Comparison of ENCODE assay signal across 13 mouse cellular contexts in the genomic region with DNA sequence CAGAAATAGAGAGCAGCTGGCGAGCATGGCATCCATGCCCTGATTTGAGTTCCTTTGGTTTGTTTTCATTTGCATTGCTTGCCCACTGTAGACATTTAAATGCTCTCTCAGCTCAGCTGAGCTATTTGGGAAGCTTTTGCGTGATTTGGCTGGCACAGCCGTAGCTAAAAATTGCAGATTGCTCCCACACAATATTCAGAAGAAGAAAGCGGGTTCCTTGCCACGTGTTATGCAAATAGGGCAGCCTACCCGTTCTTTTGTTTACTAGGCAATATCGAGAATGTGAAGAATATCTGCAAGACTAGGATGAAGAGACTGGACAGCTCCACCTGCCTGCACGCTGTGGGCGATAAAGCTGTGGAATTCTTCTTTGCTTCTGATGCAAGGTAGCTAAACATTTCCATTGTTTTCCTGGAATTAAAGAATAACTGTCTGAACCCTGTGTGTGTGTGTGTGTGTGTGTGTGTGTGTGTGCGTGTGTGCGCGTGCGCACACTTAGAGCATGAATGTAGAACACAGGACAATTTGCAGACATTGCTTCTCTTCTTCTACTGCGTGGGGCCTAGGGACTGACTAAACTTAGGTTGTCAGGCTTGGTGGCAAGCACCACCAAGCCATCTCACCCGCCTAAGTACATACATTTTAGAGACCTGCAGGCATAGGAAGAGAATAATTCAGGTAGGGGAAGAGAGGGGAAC. TPM values are rescaled to one million over a fixed set of nuclear protein-coding genes. Genes with fewer than 3 reads are reported as not detected.
DNase-seq lines count a peak whose midpoint lies in the region; ATAC-seq and TF ChIP-seq lines count a peak whose summit lies in the region.
"Had no signal": no experiment of that assay in that cellular context is flagged by ENCODE, and none has a peak within 500 bp of the region (broad histone marks: within the 10 kb centered on the region; RNA-seq: fewer than 3 reads in every experiment).

No protein-coding gene starts in this region.

- no peaks in the 10 kb centered on the region for H3K4me1 ChIP-seq in hindbrain, postnatal 0 days (ENCODE audit: insufficient read depth, low read length)
- H3K4me1 ChIP-seq in hindbrain, embryonic 10.5 days (replicated peaks), result no peaks in the 10 kb centered on the region
- H3K4me1 ChIP-seq in forebrain, embryonic 16.5 days (replicated peaks; ENCODE audit: control insufficient read depth, insufficient read depth, low read length), result peaks cover 14% of the 10 kb centered on the region
- no peaks in the 10 kb centered on the region for H3K4me1 ChIP-seq in kidney, adult 2 months (ENCODE audit: control insufficient read depth, insufficient read depth, low read length)
- H3K4me1 ChIP-seq: heart, embryonic 13.5 days; limb, embryonic 13.5 days; lung, embryonic 15.5 days had no signal

- no peak for TF ChIP-seq POLR2A in kidney, adult 2 months (IDR thresholded peaks at IDR 0.05; ENCODE audit: low read depth, low read length)

- no peak overlapping the region for H3K27ac ChIP-seq in hindbrain, postnatal 0 days
- no peak overlapping the region for H3K27ac ChIP-seq in hindbrain, embryonic 10.5 days
- peak overlapping the region; percentile 85 for H3K27ac ChIP-seq in forebrain, embryonic 16.5 days (ENCODE audit: low read length)
- H3K27ac ChIP-seq in kidney, adult 2 months (ENCODE audit: insufficient read depth, low read depth, low read length), result no peak overlapping the region
- H3K27ac ChIP-seq: heart, embryonic 13.5 days; limb, embryonic 13.5 days; lung, embryonic 15.5 days had no signal

- no peaks in the 10 kb centered on the region for H3K9me3 ChIP-seq in hindbrain, postnatal 0 days (ENCODE audit: low read length)
- no peaks in the 10 kb centered on the region for H3K9me3 ChIP-seq in hindbrain, embryonic 10.5 days
- no peaks in the 10 kb centered on the region for H3K9me3 ChIP-seq in forebrain, embryonic 16.5 days (ENCODE audit: control insufficient read depth, low read length)
- H3K9me3 ChIP-seq: heart, embryonic 13.5 days; limb, embryonic 13.5 days; lung, embryonic 15.5 days had no signal

- H3K4me3 ChIP-seq in hindbrain, postnatal 0 days (ENCODE audit: low read length), result no peak overlapping the region
- no peak overlapping the region for H3K4me3 ChIP-seq in hindbrain, embryonic 10.5 days
- 0 out of 2 replicates have a peak overlapping the region, but pooled peaks have one; percentile 6 for H3K4me3 ChIP-seq in forebrain, embryonic 16.5 days (replicated peaks; ENCODE audit: low read length)
- no peak overlapping the region for H3K4me3 ChIP-seq in kidney, adult 2 months (ENCODE audit: insufficient read depth, low read depth, low read length)
- H3K4me3 ChIP-seq: heart, embryonic 13.5 days; limb, embryonic 13.5 days; lung, embryonic 15.5 days had no signal

- ATAC-seq in hindbrain, postnatal 0 days, result no peak
- ATAC-seq in forebrain, embryonic 16.5 days, result peak; percentile 74
- ATAC-seq: CD4-positive, CD25-positive, alpha-beta regulatory T cell, adult 4 months had no signal

- 73% methylated on average over 15 of the region's 15 CpGs for WGBS in hindbrain, postnatal 0 days
- WGBS in hindbrain, embryonic 10.5 days, result 91% methylated on average over 15 of the region's 15 CpGs
- WGBS in forebrain, embryonic 16.5 days, result 63% methylated on average over 15 of the region's 15 CpGs
- 89% methylated on average over 15 of the region's 15 CpGs for WGBS in kidney, adult 2 months

- H3K4me2 ChIP-seq in hindbrain, postnatal 0 days (ENCODE audit: low read depth, low read length), result no peak overlapping the region
- H3K4me2 ChIP-seq in forebrain, embryonic 16.5 days (ENCODE audit: low read length), result peak overlapping the region; percentile 40
- H3K4me2 ChIP-seq: heart, embryonic 13.5 days; limb, embryonic 13.5 days; lung, embryonic 15.5 days had no signal

- peak; percentile 28; the same call in 1 of the 2 replicates for TF ChIP-seq CTCF in hindbrain, postnatal 0 days (IDR thresholded peaks at IDR 0.05; ENCODE audit: low read depth)
- no peak for TF ChIP-seq CTCF in kidney, adult 2 months (conservative IDR thresholded peaks at IDR 0.05; ENCODE audit: insufficient read depth, insufficient read length, low read depth, low read length)

- peaks cover 11% of the 10 kb centered on the region for H3K36me3 ChIP-seq in hindbrain, postnatal 0 days (ENCODE audit: insufficient read depth, low read length)
- peaks cover 53% of the 10 kb centered on the region for H3K36me3 ChIP-seq in hindbrain, embryonic 10.5 days
- peaks cover 3% of the 10 kb centered on the region for H3K36me3 ChIP-seq in forebrain, embryonic 16.5 days (ENCODE audit: control insufficient read depth, insufficient read depth)
- H3K36me3 ChIP-seq in kidney, adult 2 months (ENCODE audit: control insufficient read depth, insufficient read depth, low read length), result no peaks in the 10 kb centered on the region
- H3K36me3 ChIP-seq: lung, embryonic 15.5 days had no signal

- no peak overlapping the region for H3K9ac ChIP-seq in hindbrain, postnatal 0 days (replicated peaks; ENCODE audit: low read length)
- H3K9ac ChIP-seq in forebrain, embryonic 16.5 days (replicated peaks; ENCODE audit: low read depth, low read length), result 0 out of 2 replicates have a peak overlapping the region, but pooled peaks have one; percentile 9
- H3K9ac ChIP-seq: heart, embryonic 13.5 days; limb, embryonic 13.5 days; lung, embryonic 15.5 days had no signal

- H3K27me3 ChIP-seq in hindbrain, postnatal 0 days (ENCODE audit: insufficient read depth, low read length), result no peaks in the 10 kb centered on the region
- H3K27me3 ChIP-seq in hindbrain, embryonic 10.5 days (ENCODE audit: insufficient read depth, poor library complexity, severe bottlenecking), result no peaks in the 10 kb centered on the region
- no peaks in the 10 kb centered on the region for H3K27me3 ChIP-seq in forebrain, embryonic 16.5 days (replicated peaks; ENCODE audit: control insufficient read depth, insufficient read depth, low read length)
- H3K27me3 ChIP-seq in kidney, adult 2 months (replicated peaks; ENCODE audit: control insufficient read depth, insufficient read depth, low read length), result no peaks in the 10 kb centered on the region
- H3K27me3 ChIP-seq: heart, embryonic 13.5 days; limb, embryonic 13.5 days; lung, embryonic 15.5 days had no signal

- no peak for DNase-seq in hindbrain, postnatal 0 days (ENCODE audit: low spot score)
- DNase-seq in hindbrain, embryonic 10.5 days (ENCODE audit: low spot score), result no peak
- peak; percentile 16 to 35 for DNase-seq in layer of hippocampus, postnatal 10 days (ENCODE audit: low spot score in 2 of 2)
- DNase-seq in right cerebral cortex, postnatal 14 days, result peak; percentile 34
- no peak for DNase-seq in kidney, adult 2 months
- DNase-seq in B cell, adult 2 months, result no peak
- DNase-seq in urinary bladder, postnatal 4 days (ENCODE audit: low spot score in 2 of 2), result no peak
- DNase-seq: cerebellum, postnatal 36 days had no signal

RNA-seq across cellular contexts. Expression of a gene that starts 25.0 kb away (rescaled TPM):
- total RNA-seq in hindbrain, postnatal 0 days (2014; rRNA removed), result 2.5 and 3.8 TPM in 2 replicates
- polyA plus RNA-seq in hindbrain, postnatal 0 days (2015; fragmentation: Nextera tagmentation; extraction: Ambion mirVana), result 5.0 and 5.4 TPM in 2 replicates
- polyA plus RNA-seq in hindbrain, embryonic 10.5 days (2016; fragmentation: Nextera tagmentation; extraction: Ambion mirVana), result 16.0 and 22.1 TPM in 2 replicates
- polyA plus RNA-seq in forebrain, embryonic 16.5 days (2015; fragmentation: Nextera tagmentation; extraction: Ambion mirVana), result 13.3 and 16.6 TPM in 2 replicates
- 1 to 10 TPM; 6.1 to 6.7 TPM for total RNA-seq in layer of hippocampus, postnatal 10 days (2021)
- 7.1 and 7.9 TPM in 2 replicates for polyA plus RNA-seq in kidney, adult 2 months (2012; rRNA removed)

RNA-seq across cellular contexts. Expression of a gene that starts 27.5 kb away (rescaled TPM):
- total RNA-seq in hindbrain, postnatal 0 days (2014; rRNA removed), result 124 and 127 TPM in 2 replicates
- polyA plus RNA-seq in hindbrain, postnatal 0 days (2015; fragmentation: Nextera tagmentation; extraction: Ambion mirVana), result 66.4 and 70.4 TPM in 2 replicates
- 26.5 and 34.0 TPM in 2 replicates for polyA plus RNA-seq in hindbrain, embryonic 10.5 days (2016; fragmentation: Nextera tagmentation; extraction: Ambion mirVana)
- 45.7 and 48.5 TPM in 2 replicates for polyA plus RNA-seq in forebrain, embryonic 16.5 days (2015; fragmentation: Nextera tagmentation; extraction: Ambion mirVana)
- 100 to 1,000 TPM; 151 to 152 TPM for total RNA-seq in layer of hippocampus, postnatal 10 days (2021)
- 20.0 and 23.0 TPM in 2 replicates for polyA plus RNA-seq in kidney, adult 2 months (2012; rRNA removed)

Comparison
In these comparisons a context has a peak if more than half of its experiments do, and no peak if none do; other contexts are left out.
1. DNase-seq: peak in layer of hippocampus, postnatal 10 days (2 of 2) and right cerebral cortex, postnatal 14 days (single experiment); none in hindbrain, postnatal 0 days (single experiment), hindbrain, embryonic 10.5 days (single experiment), kidney, adult 2 months (single experiment), B cell, adult 2 months (0 of 2) and urinary bladder, postnatal 4 days (0 of 2).